Mouse (Mus musculus): ENCODE measurements around the gene Slc39a11. TPM values are rescaled to one million over a fixed set of nuclear protein-coding genes. Genes with fewer than 3 reads are reported as not detected.

Gene Slc39a11
- polyA plus RNA-seq, 1 experiment from 2014 or later, result 40.1 TPM

Other genes with a start within 250 kb of the Slc39a11 start
- gene Sstr2, start 30.7 kb downstream of the Slc39a11 start, polyA plus RNA-seq (2015; fragmentation: Nextera tagmentation; extraction: Ambion mirVana), result 32.3 and 32.5 TPM in 2 replicates
- gene Cog1, start 910 bp downstream of the Slc39a11 start, polyA plus RNA-seq (2015; fragmentation: Nextera tagmentation; extraction: Ambion mirVana), result 35.3 and 38.5 TPM in 2 replicates
- 39.1 and 42.2 TPM in 2 replicates for gene Fam104a, start 34.1 kb upstream of the Slc39a11 start, polyA plus RNA-seq (2015; fragmentation: Nextera tagmentation; extraction: Ambion mirVana)
- gene D11Wsu47e, start 34.3 kb upstream of the Slc39a11 start, polyA plus RNA-seq (2015; fragmentation: Nextera tagmentation; extraction: Ambion mirVana), result 22.9 and 24.5 TPM in 2 replicates
- 0.19 and 0.26 TPM in 2 replicates for gene Cpsf4l, start 59.9 kb upstream of the Slc39a11 start, polyA plus RNA-seq (2015; fragmentation: Nextera tagmentation; extraction: Ambion mirVana)
- gene Cdc42ep4, start 101.8 kb upstream of the Slc39a11 start, polyA plus RNA-seq (2015; fragmentation: Nextera tagmentation; extraction: Ambion mirVana), result 72.2 and 80.1 TPM in 2 replicates

Data from hindbrain, embryonic 16.5 days (tissue).